Mouse (Mus musculus): ENCODE measurements around the gene Gm10300.

GRCm38 (mm10) chr4:132037137-132037536 lies 37.4 kb upstream of the Gm10300 start:
- TF ChIP-seq EP300 (IDR thresholded peaks at IDR 0.05): no peak
- TF ChIP-seq CTCF (IDR thresholded peaks at IDR 0.05): no peak

Data from lung, postnatal 0 days (tissue).